Mouse (Mus musculus) heart, embryonic 10.5 days (tissue): Measurements from ENCODE around the gene Haus7. TPM values are rescaled to one million over a fixed set of nuclear protein-coding genes. Genes with fewer than 3 reads are reported as not detected.
"Not testable (repeated sequence)": the region's sequence is repeated elsewhere in the genome, so short reads cannot be mapped to it uniquely, and the experiment has no call there.

Experiments
- DNase-seq: peaks from one replicate; pipeline ENCODE4 v3.0.0-alpha.2; 2017; ENCODE audit warnings: low spot score
- H3K27ac ChIP-seq: fragments of 300-500 bp; sonication (generic); 2 replicates; pipeline ENCODE4 v1.5.1; 2016; ENCODE audit warnings: mild to moderate bottlenecking
- H3K27me3 ChIP-seq: fragments of 300-500 bp; sonication (generic); 2 replicates; pipeline ENCODE4 v1.6.1; 2016; ENCODE audit warnings: mild to moderate bottlenecking; ENCODE audit not compliant: poor library complexity, insufficient read depth, severe bottlenecking
- H3K36me3 ChIP-seq: fragments of 300-500 bp; sonication (generic); 2 replicates; pipeline ENCODE4 v1.6.1; 2016; ENCODE audit warnings: mild to moderate bottlenecking, moderate library complexity
- H3K4me1 ChIP-seq: fragments of 300-500 bp; sonication (generic); 2 replicates; pipeline ENCODE4 v1.6.1; 2016; ENCODE audit warnings: mild to moderate bottlenecking
- H3K4me3 ChIP-seq: fragments of 300-500 bp; sonication (generic); 2 replicates; pipeline ENCODE4 v1.5.1; 2016; ENCODE audit warnings: mild to moderate bottlenecking, moderate library complexity
- H3K9me3 ChIP-seq: fragments of 300-500 bp; sonication (generic); 2 replicates; pipeline ENCODE4 v1.6.1; 2016; ENCODE audit warnings: mild to moderate bottlenecking, moderate library complexity
- WGBS: fragments of 180-500 bp; shearing (Covaris S2); methylation state at CpG from one replicate; pipeline ENCODE4 v1.1.7; 2016; 5-methylcytosine and 5-hydroxymethylcytosine counted together
- polyA plus RNA-seq: library from polyadenylated mRNA; unstranded; fragments of >200 nt; fragmentation: Nextera tagmentation; extraction: Ambion mirVana; gene quantifications from 2 replicates; pipeline ENCODE4 v1.2.1, GENCODE M21; 2016

Gene Haus7
- polyA plus RNA-seq = 83.7 and 90.0 TPM in 2 replicates

- Histone ChIP-seq H3K4me1 (0 out of 2 replicates have a peak, but pooled peaks cover 7% of the 10 kb centered on the region), H3K36me3 (no peaks in the 10 kb centered on the region), H3K27me3 (no peaks in the 10 kb centered on the region; the same call in 1 of the 2 replicates), H3K4me3 (peak within 1 kb of the TSS; percentile 65), H3K27ac (peak within 1 kb of the TSS; percentile 76), H3K9me3 (no peaks in the 10 kb centered on the region)
- WGBS = 11% methylated on average over 26 of the region's 26 CpGs
- peak; percentile 97 for DNase-seq
These were observed at the start of gene Haus7 for GRCm38 (mm10) chrX:73458877-73459392. Gene Haus7, minus strand, starts transcription at chrX:73459044.

- Histone ChIP-seq H3K4me1 (peaks cover 5% of the 10 kb centered on the region; the same call in 1 of the 2 replicates), H3K36me3 (no peaks in the 10 kb centered on the region), H3K27ac (no peak overlapping the region), H3K4me3 (no peak overlapping the region), H3K9me3 (no peaks in the 10 kb centered on the region), H3K27me3 (peaks cover 62% of the 10 kb centered on the region)
- no peak for DNase-seq
- 83% methylated on average over 4 of the region's 4 CpGs for WGBS
These were observed 47.7 kb upstream of the Haus7 start for GRCm38 (mm10) chrX:73506577-73506976.

DNA sequence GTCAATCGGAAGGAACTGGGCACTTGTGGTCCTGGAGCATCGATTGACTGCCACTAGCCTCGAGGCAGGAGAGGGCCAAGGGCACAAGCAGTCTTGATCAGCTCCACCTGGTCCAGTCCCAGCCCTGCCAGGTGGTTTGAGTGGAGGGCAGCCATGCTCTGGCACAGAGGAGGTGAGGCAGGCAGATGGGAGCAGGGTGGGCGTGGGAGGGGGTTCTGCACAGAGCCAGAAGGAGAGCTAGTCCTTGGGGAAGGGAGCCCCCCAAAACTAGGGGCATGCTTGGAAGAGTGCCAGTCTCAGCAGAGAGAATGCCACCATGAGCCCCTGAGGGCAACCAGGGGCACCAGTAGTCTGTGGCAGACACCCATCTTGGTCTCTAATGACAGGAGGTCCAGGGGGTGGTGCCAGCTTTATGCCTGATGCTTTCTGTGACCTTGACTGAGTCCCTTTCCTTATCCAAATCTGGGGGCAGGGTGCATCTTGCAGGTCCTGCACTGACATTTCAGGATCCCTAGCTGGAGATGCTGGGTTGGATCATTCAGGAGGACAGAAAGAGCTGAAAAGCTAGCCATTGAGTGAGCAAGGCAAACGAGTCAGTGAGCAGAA lies 46.4 kb upstream of the Haus7 start:
- 61% methylated on average over 5 of the region's 5 CpGs for WGBS
- H3K27ac ChIP-seq = no peak overlapping the region
- H3K9me3 ChIP-seq = no peaks in the 10 kb centered on the region
- no peak overlapping the region for H3K4me3 ChIP-seq
- DNase-seq = no peak
- no peaks in the 10 kb centered on the region for H3K36me3 ChIP-seq
- H3K27me3 ChIP-seq = peaks cover 64% of the 10 kb centered on the region
- peaks cover 5% of the 10 kb centered on the region; the same call in 1 of the 2 replicates for H3K4me1 ChIP-seq

DNA sequence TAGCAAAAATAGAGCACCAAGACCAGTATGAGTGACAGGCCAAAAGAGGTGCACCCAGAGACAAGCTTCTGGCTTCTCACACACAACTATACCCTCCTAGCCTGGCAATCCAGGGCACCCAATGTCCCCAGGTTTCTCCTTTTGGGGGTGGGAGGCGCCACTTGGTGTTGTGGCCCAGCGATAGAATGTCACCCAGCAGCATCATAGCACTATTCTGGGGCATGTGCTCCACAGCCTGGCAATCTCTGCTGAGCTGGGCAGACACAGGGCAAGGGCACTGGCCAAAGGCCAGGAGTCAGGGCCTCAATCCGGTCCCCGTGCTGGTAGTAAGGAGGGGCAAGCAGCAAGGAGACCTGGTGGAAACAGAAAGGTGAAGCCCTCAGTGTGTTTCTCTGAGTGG lies 37.9 kb upstream of the Haus7 start:
- H3K27ac ChIP-seq = no peak overlapping the region
- no peak overlapping the region for H3K4me3 ChIP-seq
- H3K9me3 ChIP-seq = no peaks in the 10 kb centered on the region
- DNase-seq = no peak
- H3K27me3 ChIP-seq = peaks cover 62% of the 10 kb centered on the region
- 46% methylated on average over 4 of the region's 4 CpGs for WGBS
- no peaks in the 10 kb centered on the region for H3K36me3 ChIP-seq
- no peaks in the 10 kb centered on the region for H3K4me1 ChIP-seq

GRCm38 (mm10) chrX:73493567-73493966 lies 34.7 kb upstream of the Haus7 start:
- H3K27me3 ChIP-seq = peaks cover 50% of the 10 kb centered on the region
- H3K36me3 ChIP-seq, H3K9me3 ChIP-seq, DNase-seq, H3K27ac ChIP-seq, H3K4me3 ChIP-seq, H3K4me1 ChIP-seq: not testable (repeated sequence)
- WGBS = 4% methylated on average over 1 of the region's 2 CpGs

- DNase-seq = no peak
- H3K27me3 ChIP-seq = peaks cover 47% of the 10 kb centered on the region
- no peaks in the 10 kb centered on the region for H3K9me3 ChIP-seq
- H3K4me1 ChIP-seq = no peaks in the 10 kb centered on the region
- WGBS = 71% methylated on average over 3 of the region's 3 CpGs
- no peaks in the 10 kb centered on the region for H3K36me3 ChIP-seq
- no peak overlapping the region for H3K4me3 ChIP-seq
- no peak overlapping the region for H3K27ac ChIP-seq
These were observed 32.0 kb upstream of the Haus7 start for GRCm38 (mm10) chrX:73490804-73491203.

GRCm38 (mm10) chrX:73490186-73490585 lies 31.3 kb upstream of the Haus7 start:
- H3K27ac ChIP-seq = no peak overlapping the region
- no peaks in the 10 kb centered on the region for H3K36me3 ChIP-seq
- WGBS = 67% methylated on average over 4 of the region's 4 CpGs
- DNase-seq = no peak
- H3K4me1 ChIP-seq = no peaks in the 10 kb centered on the region
- H3K4me3 ChIP-seq = no peak overlapping the region
- H3K27me3 ChIP-seq = peaks cover 46% of the 10 kb centered on the region
- H3K9me3 ChIP-seq = no peaks in the 10 kb centered on the region

DNA sequence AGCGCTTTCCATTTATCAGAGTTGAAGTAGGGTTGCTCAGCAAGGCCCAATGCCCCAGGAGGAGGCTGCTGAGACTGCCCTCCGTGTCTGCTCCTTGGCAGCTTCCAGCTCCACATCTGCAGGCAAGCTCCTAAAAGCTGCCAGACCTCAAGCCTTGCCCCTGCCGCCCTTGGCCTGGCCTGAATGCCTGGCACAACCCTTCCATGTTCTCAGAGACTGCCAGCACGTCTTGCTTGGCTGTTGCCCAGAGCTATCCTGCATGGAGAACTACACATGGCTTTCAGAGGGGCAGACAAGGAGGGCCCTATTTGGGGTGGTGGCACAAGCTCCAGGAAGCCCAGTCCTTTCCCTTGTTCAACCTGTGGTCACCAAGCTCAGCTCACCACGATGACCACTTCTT lies 28.1 kb upstream of the Haus7 start:
- Histone ChIP-seq H3K9me3 (no peaks in the 10 kb centered on the region), H3K27ac (no peak overlapping the region), H3K4me1 (no peaks in the 10 kb centered on the region), H3K36me3 (no peaks in the 10 kb centered on the region), H3K4me3 (no peak overlapping the region), H3K27me3 (peaks cover 64% of the 10 kb centered on the region)
- WGBS = 76% methylated on average over 5 of the region's 5 CpGs
- no peak for DNase-seq

DNA sequence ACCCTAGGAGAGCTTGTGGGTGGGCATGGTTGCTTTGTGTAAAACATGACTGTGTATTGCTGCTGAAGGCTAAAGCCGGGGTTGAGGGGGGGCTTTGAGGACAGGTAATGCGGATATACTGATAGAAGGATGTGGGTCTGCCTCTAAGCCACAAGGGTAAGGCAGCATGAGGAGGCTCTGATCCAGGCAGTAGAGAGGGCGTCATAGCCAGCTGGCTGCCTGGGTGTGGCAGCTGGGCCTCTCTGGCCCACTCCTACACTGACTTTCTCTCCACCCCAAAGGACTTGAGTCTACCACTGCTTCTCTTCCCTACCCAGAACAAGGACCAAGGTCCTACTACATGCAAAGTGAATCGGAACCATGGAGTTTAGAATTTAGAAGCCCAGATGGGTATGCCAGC lies 26.0 kb upstream of the Haus7 start:
- Histone ChIP-seq H3K27ac (no peak overlapping the region), H3K9me3 (no peaks in the 10 kb centered on the region), H3K4me3 (no peak overlapping the region; the same call in 1 of the 2 replicates), H3K27me3 (peaks cover 77% of the 10 kb centered on the region), H3K4me1 (no peaks in the 10 kb centered on the region), H3K36me3 (no peaks in the 10 kb centered on the region)
- no peak for DNase-seq
- WGBS = 82% methylated on average over 4 of the region's 4 CpGs

- Histone ChIP-seq H3K36me3 (no peaks in the 10 kb centered on the region), H3K9me3 (no peaks in the 10 kb centered on the region), H3K27me3 (peaks cover 75% of the 10 kb centered on the region), H3K4me3 (peak overlapping the region; percentile 44), H3K27ac (peak overlapping the region; percentile 62), H3K4me1 (no peaks in the 10 kb centered on the region)
- no peak for DNase-seq
- WGBS = 78% methylated on average over 1 of the region's 1 CpGs
These were observed 25.2 kb upstream of the Haus7 start for GRCm38 (mm10) chrX:73484076-73484475.

GRCm38 (mm10) chrX:73483484-73483810 lies 24.6 kb upstream of the Haus7 start, which contains the start of gene Bgn:
Gene Bgn, plus strand, starts transcription at chrX:73483602.
- no peak for DNase-seq
- no peaks in the 10 kb centered on the region for H3K36me3 ChIP-seq
- no peaks in the 10 kb centered on the region for H3K9me3 ChIP-seq
- WGBS = 23% methylated on average over 10 of the region's 14 CpGs
- peak within 1 kb of the TSS; percentile 62 for H3K27ac ChIP-seq
- no peaks in the 10 kb centered on the region for H3K4me1 ChIP-seq
- peaks cover 74% of the 10 kb centered on the region for H3K27me3 ChIP-seq
- peak within 1 kb of the TSS; percentile 44 for H3K4me3 ChIP-seq

GRCm38 (mm10) chrX:73482643-73483483 lies 24.0 kb upstream of the Haus7 start:
- DNase-seq = no peak
- H3K9me3 ChIP-seq = no peaks in the 10 kb centered on the region
- peaks cover 73% of the 10 kb centered on the region for H3K27me3 ChIP-seq
- WGBS = 24% methylated on average over 4 of the region's 4 CpGs
- H3K27ac ChIP-seq = peak overlapping the region; percentile 62; the same call in 1 of the 2 replicates
- no peaks in the 10 kb centered on the region for H3K4me1 ChIP-seq
- no peaks in the 10 kb centered on the region for H3K36me3 ChIP-seq
- H3K4me3 ChIP-seq = peak overlapping the region; percentile 44

- Histone ChIP-seq H3K27ac (0 out of 2 replicates have a peak overlapping the region, but pooled peaks have one; percentile 22), H3K36me3 (no peaks in the 10 kb centered on the region), H3K27me3 (peaks cover 57% of the 10 kb centered on the region), H3K4me3 (no peak overlapping the region), H3K9me3 (no peaks in the 10 kb centered on the region), H3K4me1 (no peaks in the 10 kb centered on the region)
- 24% methylated on average over 2 of the region's 2 CpGs for WGBS
- DNase-seq = no peak
These were observed 21.5 kb upstream of the Haus7 start for GRCm38 (mm10) chrX:73480334-73480733.
